ENCODE assay signal across 9 mouse cellular contexts in genomic region chr10:77070072-77070471, GRCm38 (mm10). TPM values are rescaled to one million over a fixed set of nuclear protein-coding genes. Genes with fewer than 3 reads are reported as not detected.
A peak's percentile ranks its signal among the peaks of the same experiment; 100 is the strongest.
DNase-seq lines count a peak whose midpoint lies in the region; ATAC-seq and TF ChIP-seq lines count a peak whose summit lies in the region.
"Had no signal": no experiment of that assay in that cellular context is flagged by ENCODE, and none has a peak within 500 bp of the region (broad histone marks: within the 10 kb centered on the region; RNA-seq: fewer than 3 reads in every experiment).

No protein-coding gene starts in this region.

- peak; percentile 65 for TF ChIP-seq CTCF in heart, postnatal 0 days (IDR thresholded peaks at IDR 0.05; ENCODE audit: low read depth)
- TF ChIP-seq CTCF in gastrocnemius, adult 2 months (IDR thresholded peaks at IDR 0.05) = peak; percentile 70
- peak; percentile 70; the same call in 1 of the 2 replicates for TF ChIP-seq CTCF in spleen, adult 2 months (IDR thresholded peaks at IDR 0.05; ENCODE audit: extremely low read depth, insufficient read depth, insufficient read length, insufficient replicate concordance)

- intact Hi-C loops in gastrocnemius, adult 2 months (cut with DNase I) = loop anchor here (2.0 to 5.0 kb wide), 2 partner anchors 138 to 235 kb away; no protein-coding TSS in a partner anchor

- no peaks in the 10 kb centered on the region for H3K4me1 ChIP-seq in heart, postnatal 0 days (ENCODE audit: control insufficient read depth, insufficient read depth)
- no peaks in the 10 kb centered on the region for H3K4me1 ChIP-seq in heart, embryonic 12.5 days (replicated peaks)
- no peaks in the 10 kb centered on the region for H3K4me1 ChIP-seq in spleen, adult 2 months (ENCODE audit: control insufficient read depth, insufficient read depth, insufficient read length)

- H3K9me3 ChIP-seq in heart, postnatal 0 days (replicated peaks; ENCODE audit: control insufficient read depth, low read length) = no peaks in the 10 kb centered on the region
- no peaks in the 10 kb centered on the region for H3K9me3 ChIP-seq in heart, embryonic 12.5 days (replicated peaks)
- H3K9me3 ChIP-seq: megakaryocyte, embryonic 14.5 days had no signal

- TF ChIP-seq EP300 in heart, postnatal 0 days (IDR thresholded peaks at IDR 0.05; ENCODE audit: low read depth) = no peak

- 52% methylated on average over 4 of the region's 4 CpGs for WGBS in heart, postnatal 0 days
- WGBS in heart, embryonic 12.5 days = 50% methylated on average over 4 of the region's 4 CpGs
- 54% methylated on average over 4 of the region's 4 CpGs for WGBS in spleen, adult 2 months

- H3K9ac ChIP-seq in heart, postnatal 0 days (replicated peaks; ENCODE audit: low read depth, low read length) = no peak overlapping the region
- H3K9ac ChIP-seq in heart, embryonic 12.5 days = no peak overlapping the region

- no peak overlapping the region for H3K4me2 ChIP-seq in heart, postnatal 0 days (ENCODE audit: low read depth, low read length)
- H3K4me2 ChIP-seq in heart, embryonic 12.5 days = no peak overlapping the region

- H3K36me3 ChIP-seq in heart, postnatal 0 days (replicated peaks; ENCODE audit: control insufficient read depth, insufficient read depth, low read length) = no peaks in the 10 kb centered on the region
- peaks cover 88% of the 10 kb centered on the region for H3K36me3 ChIP-seq in heart, embryonic 12.5 days
- H3K36me3 ChIP-seq in spleen, adult 2 months (ENCODE audit: control insufficient read depth, insufficient read depth, low read length) = no peaks in the 10 kb centered on the region

- H3K4me3 ChIP-seq in heart, postnatal 0 days (ENCODE audit: low read depth, low read length) = no peak overlapping the region
- no peak overlapping the region for H3K4me3 ChIP-seq in heart, embryonic 12.5 days
- no peak overlapping the region for H3K4me3 ChIP-seq in gastrocnemius, adult 2 months
- no peak overlapping the region for H3K4me3 ChIP-seq in spleen, adult 2 months (ENCODE audit: extremely low read depth, insufficient read depth, insufficient read length)
- H3K4me3 ChIP-seq: megakaryocyte, embryonic 14.5 days had no signal

- H3K27me3 ChIP-seq in heart, postnatal 0 days (ENCODE audit: control insufficient read depth, insufficient read depth, low read length) = no peaks in the 10 kb centered on the region
- H3K27me3 ChIP-seq in heart, embryonic 12.5 days (replicated peaks) = no peaks in the 10 kb centered on the region
- no peaks in the 10 kb centered on the region for H3K27me3 ChIP-seq in spleen, adult 2 months (ENCODE audit: control insufficient read depth, insufficient read depth, low read length)
- H3K27me3 ChIP-seq: megakaryocyte, embryonic 14.5 days had no signal

- no peak for DNase-seq in heart, postnatal 0 days (ENCODE audit: low spot score)
- peak; percentile 36 for DNase-seq in Muller cell, postnatal 12 days (ENCODE audit: inconsistent ontology term)
- DNase-seq in cerebellum, adult 9-10 months = peak; percentile 79
- peak; percentile 48 for DNase-seq in gastrocnemius, adult 2 months
- DNase-seq in layer of hippocampus, adult 9-11 months = peak; percentile 34
- peak; percentile 74 for DNase-seq in lung, postnatal 14 days
- DNase-seq in spleen, adult 2 months (ENCODE audit: low read depth in 1 of 2, low spot score in 2 of 2) = peak; percentile 15 to 56

- no peak overlapping the region for H3K27ac ChIP-seq in heart, postnatal 0 days (ENCODE audit: low read depth)
- no peak overlapping the region for H3K27ac ChIP-seq in heart, embryonic 12.5 days (ENCODE audit: poor library complexity, severe bottlenecking)
- H3K27ac ChIP-seq in gastrocnemius, adult 2 months = no peak overlapping the region
- H3K27ac ChIP-seq in spleen, adult 2 months (ENCODE audit: insufficient read depth, low read length) = no peak overlapping the region

- 0 out of 2 replicates have a peak, but pooled peaks have one; percentile 9 for ATAC-seq in heart, postnatal 0 days (ENCODE audit: insufficient read depth, low read depth)
- no peak for ATAC-seq in heart, embryonic 12.5 days (ENCODE audit: insufficient number of reproducible peaks, low FRiP score)

- TF ChIP-seq POLR2A in spleen, adult 2 months (IDR thresholded peaks at IDR 0.05; ENCODE audit: low read depth, low read length) = no peak

RNA-seq across cellular contexts. Expression of gene Slc19a1, which starts 38.0 kb away (rescaled TPM):
- total RNA-seq in heart, postnatal 0 days (2014; rRNA removed; ENCODE audit: low replicate concordance) = 6.2 and 8.5 TPM in 2 replicates
- 7.1 and 8.2 TPM in 2 replicates for polyA plus RNA-seq in heart, postnatal 0 days (2015; fragmentation: Nextera tagmentation; extraction: Ambion mirVana)
- polyA plus RNA-seq in heart, embryonic 12.5 days (2016; fragmentation: Nextera tagmentation; extraction: Ambion mirVana) = 12.9 and 15.4 TPM in 2 replicates
- 1 to 10 TPM; 5.6 to 6.3 TPM for total RNA-seq in gastrocnemius, adult 2 months (2021)
- 46.5 and 65.7 TPM in 2 replicates for polyA plus RNA-seq in spleen, adult 2 months (2012; rRNA removed)
